Mouse (Mus musculus) MEL-GATA-1-ER (cell line): ENCODE results near the gene Gon4l.
"Not testable (repeated sequence)": the region's sequence is repeated elsewhere in the genome, so short reads cannot be mapped to it uniquely, and the experiment has no call there.

Source experiments
- DNase-seq: peaks from one replicate; pipeline ENCODE4 v3.0.0-alpha.2; 2012; ENCODE audit warnings: low read depth; ENCODE audit errors: extremely low read depth

The Gon4l gene

DNA sequence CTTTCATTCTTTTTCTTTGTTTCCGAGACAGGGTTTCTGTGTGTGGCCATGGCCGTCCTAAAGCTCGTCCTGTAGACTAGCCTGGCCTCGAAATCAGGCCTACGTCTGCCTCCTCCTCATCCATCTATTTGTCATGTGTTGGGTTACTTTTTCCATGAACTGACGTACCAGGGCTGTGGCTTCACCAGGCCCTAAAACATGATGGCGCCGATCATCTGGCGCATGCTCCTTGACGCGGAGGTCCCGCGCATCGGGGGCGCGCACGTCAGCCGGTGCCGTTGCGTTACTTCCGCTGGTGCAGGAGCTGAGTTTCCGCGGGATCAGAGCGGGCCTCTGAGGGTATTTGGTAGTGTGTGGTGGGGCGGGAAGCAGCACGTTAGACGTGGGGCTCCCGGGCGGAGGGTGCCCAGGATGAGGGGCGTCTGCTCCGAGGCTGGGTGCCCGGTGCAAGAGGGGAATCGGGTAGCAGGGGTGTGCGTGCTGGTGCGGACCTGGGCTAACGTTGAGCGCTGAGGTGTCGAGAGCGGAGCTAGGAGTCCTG, at the start of gene Gon4l:
Gene Gon4l (plus strand): TSS at position 281 of the 541 bp plus-strand sequence.
- DNase-seq = not testable (repeated sequence)

- not testable (repeated sequence) for DNase-seq
Measured at GRCm38 (mm10) chr3:88786323-88786722, 48.7 kb upstream of the Gon4l start.

DNA sequence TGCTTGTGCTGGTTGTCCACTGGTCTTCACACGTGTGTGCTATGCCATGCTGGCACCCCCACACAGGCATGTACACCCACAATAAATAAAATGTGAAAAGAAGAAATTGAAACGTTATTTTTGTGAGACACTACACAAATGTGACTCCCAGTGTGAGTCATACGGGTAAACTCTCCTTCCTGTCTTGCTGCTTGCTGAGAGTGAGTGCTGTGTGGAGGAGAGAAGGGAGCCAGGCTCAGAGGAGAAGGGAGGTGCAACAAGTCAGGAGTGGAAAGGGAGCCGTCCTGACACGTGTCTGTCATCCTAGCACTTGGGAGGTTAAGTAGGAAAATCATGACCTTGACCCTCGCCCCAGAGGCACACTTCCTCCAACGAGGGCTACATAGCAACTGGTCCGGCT, 48.2 kb upstream of the Gon4l start:
- DNase-seq = not testable (repeated sequence)

- DNase-seq = not testable (repeated sequence)
Measured at GRCm38 (mm10) chr3:88788033-88788432, 47.0 kb upstream of the Gon4l start.

DNA sequence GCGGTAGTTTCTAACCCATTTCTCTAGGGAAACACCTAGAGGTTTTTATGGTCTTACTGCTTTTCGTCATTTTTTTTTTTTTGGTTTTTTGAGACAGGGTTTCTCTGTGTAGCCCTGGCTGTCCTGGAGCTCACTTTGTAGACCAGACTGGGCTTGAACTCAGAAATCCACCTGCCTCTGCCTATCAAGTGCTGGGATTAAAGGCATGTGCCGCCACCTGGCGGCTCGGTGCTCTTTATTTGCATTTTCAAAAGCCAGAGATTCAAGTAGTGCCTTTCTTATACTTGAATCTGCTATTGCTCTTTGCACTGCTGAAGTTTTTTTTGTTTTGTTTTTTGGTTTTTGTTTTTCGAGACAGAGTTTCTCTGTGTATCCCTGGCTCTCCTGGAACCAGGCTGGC, 37.5 kb upstream of the Gon4l start:
- not testable (repeated sequence) for DNase-seq

DNA sequence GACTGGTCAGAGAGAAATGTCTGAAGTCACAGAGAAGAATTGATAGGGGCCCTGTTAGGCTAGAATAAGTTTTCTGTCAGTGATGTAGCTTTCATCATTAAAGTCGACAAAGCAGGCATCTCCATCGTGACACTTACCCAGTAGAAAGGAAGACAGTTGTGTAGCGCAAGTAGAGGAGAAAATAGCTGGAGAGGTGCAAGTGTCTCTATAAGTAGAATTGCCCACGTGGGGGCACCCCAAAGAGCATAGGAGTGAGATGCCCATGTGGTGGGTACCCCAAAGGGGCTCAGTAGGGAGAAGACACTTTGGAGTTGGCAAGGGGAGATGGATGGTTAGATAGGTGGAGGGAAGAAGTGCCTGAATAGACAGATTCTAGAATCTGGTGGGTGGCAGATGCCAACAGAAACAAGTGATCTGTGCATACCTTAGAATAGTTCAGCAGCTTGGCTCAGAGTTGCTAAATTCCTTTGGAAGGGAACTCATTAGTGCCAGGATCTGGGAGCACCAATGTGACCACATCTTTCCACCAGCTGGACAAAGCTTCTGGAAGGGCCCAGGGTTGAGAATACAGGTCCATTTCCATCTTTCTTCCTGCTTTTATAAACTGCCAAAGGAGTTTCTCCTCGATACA, 31.0 kb upstream of the Gon4l start:
- no peak for DNase-seq

DNA sequence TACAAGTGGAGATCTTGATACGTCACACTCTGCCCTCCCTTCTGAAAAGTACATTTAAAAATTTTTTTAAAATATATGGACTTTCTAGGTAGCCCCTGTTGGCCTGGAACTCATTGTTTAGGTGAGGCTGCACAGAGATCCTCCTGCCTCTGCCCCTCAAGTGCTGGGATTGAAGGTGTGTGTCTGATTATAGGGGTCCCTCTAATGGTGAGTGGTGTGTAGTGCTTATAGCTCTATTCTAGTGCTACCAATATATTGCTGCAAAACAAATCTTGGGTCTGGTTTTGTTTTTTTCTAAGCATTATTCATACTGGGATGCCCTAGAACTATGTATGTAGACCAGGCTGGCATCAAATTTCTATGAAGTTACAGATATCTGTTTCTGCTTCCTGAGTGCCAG, 9.3 kb upstream of the Gon4l start:
- DNase-seq = no peak

DNA sequence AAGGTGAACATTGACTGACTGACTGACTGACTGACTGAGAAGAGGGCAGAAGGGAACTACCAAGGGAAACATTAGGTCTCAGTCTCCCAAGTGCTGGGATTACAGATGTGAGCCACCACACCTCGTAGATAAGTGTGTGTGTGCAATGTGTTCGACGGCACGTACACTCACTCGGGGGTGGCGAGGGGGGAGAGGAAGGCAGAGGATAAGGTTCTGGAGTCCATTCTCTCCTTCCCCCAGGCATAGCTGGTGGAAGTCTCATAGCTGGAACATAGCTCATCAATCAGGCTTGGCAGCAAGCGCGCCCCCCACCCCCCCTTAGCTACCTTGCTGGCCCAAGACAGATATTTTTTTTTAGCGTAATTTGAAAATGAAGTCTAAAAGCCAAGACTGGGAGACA, 7.8 kb upstream of the Gon4l start:
- DNase-seq = no peak

DNA sequence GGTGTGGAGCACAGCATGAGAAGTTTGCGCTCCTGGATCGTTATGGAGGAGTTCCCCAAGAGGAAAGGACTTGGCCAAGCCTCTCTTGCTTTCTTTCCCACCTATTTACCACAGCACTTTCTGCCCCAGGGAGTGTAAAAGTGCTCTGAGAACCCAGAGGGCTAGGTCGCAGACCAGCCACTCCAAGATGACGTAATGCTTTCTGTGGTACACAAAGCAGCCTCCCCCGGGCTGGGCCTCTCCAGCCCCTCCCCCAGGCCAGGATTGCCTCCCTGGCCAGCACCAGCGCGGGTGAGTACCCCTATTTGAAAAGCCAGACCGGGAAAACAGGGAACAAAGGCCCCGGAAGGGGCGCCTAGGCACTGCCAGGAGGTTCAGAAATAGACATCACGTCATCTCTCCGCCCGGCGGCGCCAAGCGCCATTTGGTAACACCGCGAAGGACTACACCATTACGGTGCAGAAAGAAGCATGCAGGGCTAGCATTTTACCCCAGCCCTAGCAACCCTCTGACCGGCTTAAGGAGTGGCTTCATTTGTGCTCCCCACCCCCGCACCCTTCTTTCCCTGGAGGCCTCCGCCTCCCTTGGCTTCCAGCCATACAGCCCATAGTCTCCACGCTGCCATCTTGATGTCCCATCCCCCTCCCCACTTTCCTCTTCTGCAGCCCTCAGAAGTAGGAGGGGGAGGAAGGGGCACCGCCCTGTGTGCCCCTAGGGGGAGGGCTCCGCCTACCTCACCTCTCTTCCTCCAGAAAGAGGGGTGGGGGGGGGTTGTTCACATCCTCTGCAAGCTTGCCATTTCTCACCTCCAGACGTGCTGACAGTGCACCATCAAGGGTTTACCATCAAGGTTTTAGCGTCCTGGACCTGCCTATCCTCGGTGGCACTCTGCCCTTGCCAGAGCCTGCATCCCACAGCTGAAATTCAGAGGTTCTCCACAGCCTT, 3.6 kb upstream of the Gon4l start:
- not testable (repeated sequence) for DNase-seq

DNA sequence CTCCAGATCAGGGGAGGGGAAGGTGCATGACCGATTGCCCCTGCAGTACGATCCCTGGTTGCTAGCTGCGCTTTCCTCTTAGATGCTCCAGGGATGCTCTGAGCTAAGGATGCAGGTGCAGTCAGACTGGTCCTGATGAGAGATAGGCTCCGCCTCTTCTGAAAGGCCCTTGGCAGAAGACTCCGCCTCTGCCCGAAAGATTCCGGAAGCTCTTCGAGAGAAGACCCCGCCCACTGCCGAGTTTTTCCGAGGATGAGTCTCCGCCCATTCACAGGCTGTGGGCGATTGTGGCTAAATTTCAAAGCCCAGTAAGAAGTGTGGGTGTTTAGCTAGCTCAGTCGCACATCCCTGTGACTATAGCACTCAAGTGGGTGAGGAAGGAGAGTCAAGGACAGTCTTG, 2.6 kb upstream of the Gon4l start:
- DNase-seq = not testable (repeated sequence)

DNA sequence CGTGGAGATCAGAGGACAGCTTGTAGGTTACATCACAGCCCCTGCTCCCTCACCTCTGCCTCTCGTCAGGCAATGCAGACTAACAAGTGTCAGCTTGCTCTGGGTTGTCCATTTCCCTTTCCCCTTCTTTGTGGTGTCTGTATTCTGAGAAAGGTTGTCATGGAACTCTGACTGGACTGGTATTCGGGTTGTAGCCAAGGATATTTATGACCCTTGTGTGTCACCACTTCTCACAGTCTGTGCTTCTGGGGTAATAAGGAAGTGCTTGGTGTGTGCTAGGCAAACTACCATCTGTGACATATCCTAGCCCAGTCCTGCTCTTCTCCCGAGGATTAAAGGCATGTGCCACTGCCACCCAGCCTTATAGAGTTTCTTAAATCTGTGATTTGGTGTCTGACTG, 14.1 kb downstream of the Gon4l start:
- no peak for DNase-seq

GRCm38 (mm10) chr3:88855837-88856236, 20.8 kb downstream of the Gon4l start:
- DNase-seq = no peak

GRCm38 (mm10) chr3:88862129-88862528, 27.1 kb downstream of the Gon4l start:
- DNase-seq = no peak

DNA sequence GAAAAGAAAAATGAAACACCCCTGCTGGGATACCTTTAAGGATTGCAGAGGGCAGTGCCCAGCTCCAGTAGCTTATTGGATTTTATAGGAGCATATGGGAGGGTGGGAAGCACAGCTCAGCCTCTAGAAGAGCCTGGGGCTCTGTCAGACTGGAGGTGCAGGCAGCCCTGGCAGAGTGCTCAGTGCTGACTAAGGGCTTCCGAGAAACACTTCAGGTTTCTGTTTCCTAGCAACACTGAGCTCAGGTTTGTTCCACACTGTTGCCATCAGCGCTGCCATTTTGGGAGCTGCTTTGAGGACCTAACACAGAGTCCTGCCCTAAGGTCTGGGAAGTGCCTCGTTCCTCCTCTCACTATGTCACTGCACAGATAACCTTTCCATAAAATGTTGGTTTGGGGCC, 31.7 kb downstream of the Gon4l start:
- not testable (repeated sequence) for DNase-seq

- not testable (repeated sequence) for DNase-seq
Measured at GRCm38 (mm10) chr3:88867177-88867576, 32.1 kb downstream of the Gon4l start.

GRCm38 (mm10) chr3:88868449-88868848, 33.4 kb downstream of the Gon4l start:
- DNase-seq = not testable (repeated sequence)

DNA sequence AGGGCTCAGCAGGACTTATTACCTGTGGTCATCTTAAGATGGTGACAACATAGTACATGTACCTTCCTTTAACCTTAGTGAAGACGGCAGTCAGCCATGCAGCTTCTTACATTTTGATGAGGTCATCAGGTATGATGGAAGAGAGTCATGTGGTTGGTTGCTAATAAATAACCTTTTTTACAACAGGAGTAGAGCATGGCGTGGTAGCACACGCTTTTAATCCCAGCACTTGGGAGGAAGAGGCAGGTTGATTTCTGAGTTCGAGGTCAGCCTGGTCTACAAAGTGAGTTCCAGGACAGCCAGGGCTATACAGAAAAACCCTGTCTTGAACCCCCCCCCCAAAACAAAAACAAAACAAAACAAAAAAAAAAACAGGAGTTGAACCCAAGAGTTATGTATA, 47.5 kb downstream of the Gon4l start:
- DNase-seq = not testable (repeated sequence)

- DNase-seq = not testable (repeated sequence)
Measured at GRCm38 (mm10) chr3:88893011-88893410, 58.0 kb downstream of the Gon4l start.

DNA sequence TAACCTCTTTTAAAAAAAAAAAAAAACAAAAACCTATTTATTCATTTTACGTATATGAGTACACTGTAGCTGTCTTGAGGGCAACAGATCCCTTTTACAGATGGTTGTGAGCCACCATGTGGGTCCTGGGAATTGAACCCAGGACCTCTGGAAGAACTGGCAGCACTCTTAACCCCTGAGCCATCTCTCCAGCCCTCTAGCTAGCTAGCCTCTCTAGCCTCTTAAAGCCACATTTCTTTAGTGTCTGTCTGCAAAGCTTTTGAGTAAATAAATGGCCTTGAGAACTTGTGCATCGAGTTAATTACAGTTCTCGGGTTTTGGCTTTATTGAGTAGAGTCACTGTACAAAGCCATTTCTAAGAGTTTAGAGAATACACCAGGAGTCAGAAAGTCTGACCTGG, 69.8 kb downstream of the Gon4l start:
- no peak for DNase-seq

DNA sequence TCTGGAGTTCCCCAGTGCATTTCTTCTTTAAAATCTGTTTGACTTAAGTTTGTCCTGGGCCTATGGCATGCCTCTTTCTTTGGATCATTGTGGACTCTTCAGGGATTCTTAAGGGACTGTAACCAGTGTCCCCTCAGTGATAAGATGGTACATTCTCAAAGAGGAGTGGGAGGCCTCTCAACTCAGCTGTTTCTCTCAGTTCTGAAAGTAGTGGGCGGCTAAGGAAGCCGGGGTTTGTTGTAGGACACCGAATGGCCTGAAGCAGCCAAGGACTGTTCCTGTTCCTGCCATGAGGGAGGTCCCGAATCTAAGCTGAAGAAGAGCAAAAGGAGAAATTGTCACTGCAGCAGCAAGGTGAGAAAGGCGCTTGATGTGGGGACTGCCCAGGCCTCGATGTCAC, 70.2 kb downstream of the Gon4l start:
- no peak for DNase-seq

- DNase-seq = no peak
Measured at GRCm38 (mm10) chr3:88905741-88906140, 70.7 kb downstream of the Gon4l start.
